Mouse (Mus musculus) limb, embryonic 11.5 days (tissue): ENCODE measurements around the gene Apol6. TPM values are rescaled to one million over a fixed set of nuclear protein-coding genes. Genes with fewer than 3 reads are reported as not detected.

Experiments used
- ATAC-seq: fragments of 200-750 bp; cut with Nextera tagmentation; 2 replicates; pipeline ENCODE4 v1.8.0; 2017; ENCODE audit warnings: low read depth; ENCODE audit not compliant: insufficient number of reproducible peaks, low FRiP score, low TSS enrichment
- DNase-seq: peaks from one replicate; pipeline ENCODE4 v3.0.0-alpha.2; 2015; ENCODE audit warnings: low spot score
- H3K27ac ChIP-seq: fragments of 300-500 bp; sonication (generic); replicated peaks from 2 replicates; pipeline ENCODE4 v1.5.1; 2014; ENCODE audit warnings: low read depth, mild to moderate bottlenecking, low read length
- H3K27me3 ChIP-seq: fragments of 300-500 bp; sonication (generic); 2 replicates; pipeline ENCODE4 v1.6.1; 2014; ENCODE audit warnings: mild to moderate bottlenecking, low read length, mixed read lengths; ENCODE audit not compliant: control insufficient read depth, insufficient read depth
- H3K36me3 ChIP-seq: fragments of 300-500 bp; sonication (generic); 2 replicates; pipeline ENCODE4 v1.6.1; 2014; ENCODE audit warnings: mild to moderate bottlenecking, low read length, moderate library complexity, mixed read lengths; ENCODE audit not compliant: control insufficient read depth, insufficient read depth
- H3K4me1 ChIP-seq: fragments of 300-500 bp; sonication (generic); 2 replicates; pipeline ENCODE4 v1.6.1; 2014; ENCODE audit warnings: low read length, mixed read lengths; ENCODE audit not compliant: control insufficient read depth, insufficient read depth
- H3K4me2 ChIP-seq: fragments of 300-500 bp; sonication (generic); 2 replicates; pipeline ENCODE4 v1.6.1; 2014; ENCODE audit warnings: low read depth, mild to moderate bottlenecking, moderate library complexity; ENCODE audit not compliant: severe bottlenecking
- H3K4me3 ChIP-seq: fragments of 300-500 bp; sonication (generic); 2 replicates; pipeline ENCODE4 v1.5.1; 2014; ENCODE audit warnings: low read depth, low read length
- H3K9ac ChIP-seq: fragments of 300-500 bp; sonication (generic); 2 replicates; pipeline ENCODE4 v1.6.1; 2014; ENCODE audit warnings: mild to moderate bottlenecking, low read length
- H3K9me3 ChIP-seq: fragments of 300-500 bp; sonication (generic); 2 replicates; pipeline ENCODE4 v1.6.1; 2016; ENCODE audit warnings: low read length; ENCODE audit not compliant: control insufficient read depth
- WGBS: fragments of 180-500 bp; shearing (Covaris S2); extraction: QIAGEN DNeasy Blood & Tissue Kit; methylation state at CpG from one replicate; pipeline ENCODE4 v1.1.7; 2014; 5-methylcytosine and 5-hydroxymethylcytosine counted together
- polyA plus RNA-seq: library from polyadenylated mRNA; unstranded; fragments of >200 nt; fragmentation: Nextera tagmentation; extraction: Ambion mirVana; gene quantifications from 2 replicates; pipeline ENCODE4 v1.2.1, GENCODE M21; 2014

The Apol6 gene
- polyA plus RNA-seq, 1 experiment from 2014 or later: not detected

DNA sequence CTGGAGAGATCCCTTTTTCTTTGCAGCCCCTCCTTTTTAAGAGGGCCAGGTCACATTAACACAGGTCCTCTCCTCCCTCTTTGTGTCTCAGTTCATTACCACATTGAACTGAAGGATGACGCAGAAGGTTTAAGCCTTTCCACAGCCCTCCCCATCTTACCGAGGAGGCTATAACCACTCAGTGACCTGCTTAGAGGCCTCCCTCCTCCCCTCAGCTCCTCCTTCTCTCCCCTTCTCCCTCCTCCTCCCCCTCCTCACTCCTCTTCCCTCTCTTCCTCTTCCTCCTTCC, 7.6 kb upstream of the Apol6 start:
- H3K9me3 ChIP-seq: no peaks in the 10 kb centered on the region
- DNase-seq (no peak), ATAC-seq (no peak)
- 0 out of 2 replicates have a peak overlapping the region, but pooled peaks have one; percentile 14 for H3K9ac ChIP-seq
- no peak overlapping the region for H3K4me3 ChIP-seq
- H3K36me3 ChIP-seq: no peaks in the 10 kb centered on the region
- H3K4me2 ChIP-seq: no peak overlapping the region
- peaks cover 21% of the 10 kb centered on the region for H3K4me1 ChIP-seq
- WGBS: 46% methylated on average over 2 of the region's 2 CpGs
- peak overlapping the region; percentile 75 for H3K27ac ChIP-seq
- no peaks in the 10 kb centered on the region for H3K27me3 ChIP-seq

DNA sequence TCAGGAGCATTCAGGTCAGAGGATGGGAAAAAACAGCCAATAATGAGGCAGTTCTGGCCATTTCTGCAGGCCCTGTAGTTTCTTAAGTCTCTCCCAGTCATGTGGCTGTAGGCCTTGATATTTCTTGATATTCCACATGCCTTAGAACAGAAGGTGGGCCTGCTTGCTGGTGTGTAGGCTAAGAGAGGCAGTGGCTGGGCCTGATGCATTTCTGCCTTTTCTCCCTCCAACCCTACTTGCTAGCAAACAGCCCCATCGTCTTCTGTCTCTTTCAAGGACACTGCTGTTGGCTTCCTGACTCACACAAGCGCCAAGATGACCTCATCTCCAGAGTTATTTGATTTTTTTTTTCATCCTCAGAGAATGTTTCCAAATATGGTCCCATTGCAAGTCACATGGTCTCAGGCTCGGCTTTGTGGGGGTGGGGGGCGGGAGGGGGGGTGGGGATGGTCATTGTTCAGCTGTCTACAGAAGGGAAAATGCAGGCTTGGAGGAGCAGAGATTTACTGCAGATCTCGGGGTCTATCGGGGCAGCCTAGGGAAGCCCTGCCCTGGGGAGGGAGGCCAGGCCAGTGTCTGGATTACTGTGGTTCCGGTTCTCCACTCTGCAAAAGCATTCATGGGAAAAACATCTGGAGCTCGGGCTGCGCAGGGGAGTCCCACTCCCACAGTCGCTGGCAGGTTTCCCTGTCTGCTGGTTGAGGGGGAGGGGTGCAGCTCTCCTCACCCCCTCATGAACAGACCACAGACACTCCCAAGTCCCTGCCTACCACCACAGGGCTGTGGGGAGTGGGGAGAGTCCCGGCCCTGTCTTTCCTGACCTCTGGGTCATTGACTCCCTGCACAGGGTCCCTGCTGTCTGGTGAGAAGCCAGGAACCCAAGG, 7.0 kb upstream of the Apol6 start:
- Histone ChIP-seq H3K4me3 (no peak overlapping the region), H3K36me3 (no peaks in the 10 kb centered on the region), H3K27ac (peak overlapping the region; percentile 75), H3K9ac (peak overlapping the region; percentile 35), H3K4me1 (peaks cover 21% of the 10 kb centered on the region), H3K4me2 (no peak overlapping the region), H3K9me3 (no peaks in the 10 kb centered on the region), H3K27me3 (no peaks in the 10 kb centered on the region)
- peak; percentile 89 for ATAC-seq
- 29% methylated on average over 11 of the region's 11 CpGs for whole genome bisulfite sequencing
- DNase-seq: peak; percentile 75

DNA sequence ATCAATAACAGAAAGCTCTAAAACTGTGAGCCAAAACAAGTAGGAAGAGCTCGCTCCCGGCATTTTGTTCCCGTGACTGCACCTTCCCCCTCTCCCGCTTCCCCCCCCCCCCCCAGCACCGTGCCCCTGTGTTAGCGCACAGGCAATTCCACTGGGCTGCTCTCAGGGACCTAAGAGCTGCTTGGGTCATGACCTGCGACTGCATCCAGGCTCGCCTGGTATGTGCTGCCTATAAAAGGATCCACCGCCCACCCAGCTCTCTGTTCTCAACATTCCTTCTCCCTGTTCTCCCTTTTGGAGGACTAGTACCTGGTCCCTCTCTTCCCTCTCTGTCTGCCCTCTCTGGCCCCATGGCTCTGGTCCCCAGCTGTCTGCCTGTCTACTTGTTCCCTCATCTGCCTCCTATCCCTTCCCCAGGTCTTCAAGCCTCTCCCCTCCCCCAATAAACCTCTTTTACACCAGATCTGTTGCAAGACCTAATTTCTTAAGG, 5.3 kb upstream of the Apol6 start:
- WGBS: 53% methylated on average over 8 of the region's 9 CpGs
- Histone ChIP-seq H3K27ac (no peak overlapping the region), H3K27me3 (no peaks in the 10 kb centered on the region), H3K36me3 (no peaks in the 10 kb centered on the region), H3K9ac (no peak overlapping the region), H3K4me3 (no peak overlapping the region), H3K9me3 (no peaks in the 10 kb centered on the region), H3K4me1 (peaks cover 25% of the 10 kb centered on the region), H3K4me2 (no peak overlapping the region)
- ATAC-seq (no peak), DNase-seq (no peak)

DNA sequence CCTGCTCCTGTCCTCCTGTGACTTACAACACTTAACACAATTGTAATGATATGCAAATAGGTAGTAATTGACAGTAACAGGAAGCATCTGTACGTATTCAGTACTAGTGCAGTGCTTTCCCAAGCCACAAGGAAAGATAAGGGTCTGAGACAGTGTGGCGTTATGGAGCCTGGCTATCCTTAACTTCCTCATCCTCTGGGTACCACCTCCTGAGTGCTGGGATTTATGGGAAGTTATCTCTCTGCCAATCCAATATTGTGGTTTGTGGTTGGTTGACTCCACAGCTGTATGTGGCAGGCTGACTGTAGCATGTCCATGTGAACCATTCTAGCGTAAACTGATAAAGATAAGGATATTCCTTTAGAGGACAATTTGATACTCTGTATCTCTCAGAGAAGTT, 3.7 kb upstream of the Apol6 start:
- H3K36me3 ChIP-seq: no peaks in the 10 kb centered on the region
- DNase-seq: no peak

GRCm38 (mm10) chr15:77045609-77046008, 1.1 kb downstream of the Apol6 start:
- H3K9ac ChIP-seq: no peak overlapping the region
- 28% methylated on average over 10 of the region's 10 CpGs for WGBS
- ATAC-seq (no peak), DNase-seq (no peak)
- H3K4me1 ChIP-seq: peaks cover 5% of the 10 kb centered on the region; the same call in 1 of the 2 replicates
- H3K27me3 ChIP-seq: no peaks in the 10 kb centered on the region
- H3K36me3 ChIP-seq: no peaks in the 10 kb centered on the region
- no peak overlapping the region for H3K27ac ChIP-seq
- no peaks in the 10 kb centered on the region for H3K9me3 ChIP-seq
- no peak overlapping the region for H3K4me3 ChIP-seq
- no peak overlapping the region for H3K4me2 ChIP-seq

More for the DNA sequence above, 3.7 kb upstream of the Apol6 start:
- Histone ChIP-seq H3K27ac (no peak overlapping the region), H3K4me3 (no peak overlapping the region), H3K27me3 (no peaks in the 10 kb centered on the region), H3K9ac (no peak overlapping the region), H3K9me3 (no peaks in the 10 kb centered on the region), H3K4me1 (peaks cover 25% of the 10 kb centered on the region), H3K4me2 (no peak overlapping the region)
- whole genome bisulfite sequencing: 85% methylated on average over 3 of the region's 3 CpGs
- no peak for ATAC-seq

DNA sequence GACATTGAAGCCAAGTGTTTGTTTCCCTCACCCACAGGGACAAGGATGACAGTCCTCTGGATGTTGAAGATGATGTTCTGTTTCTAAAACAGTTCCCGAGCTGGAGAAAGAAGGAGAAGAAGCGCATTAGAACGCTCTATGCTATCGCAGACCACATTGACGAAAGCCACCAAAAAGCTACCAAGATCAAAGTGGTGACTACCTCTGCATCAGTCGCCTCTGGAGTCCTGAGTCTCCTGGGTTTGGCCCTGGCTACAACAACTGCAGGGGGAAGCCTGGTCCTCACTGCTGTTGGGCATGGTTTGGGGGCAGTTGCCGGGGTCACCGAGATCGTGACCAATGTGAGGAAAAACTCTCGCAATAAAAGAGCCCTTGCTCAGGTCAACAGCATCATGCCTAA, 6.0 kb downstream of the Apol6 start, which contains the start of gene Mb:
TSS of gene Mb (minus strand) at position 101 of the 400 bp plus-strand sequence.
- Histone ChIP-seq H3K27me3 (no peaks in the 10 kb centered on the region), H3K36me3 (no peaks in the 10 kb centered on the region), H3K4me3 (no peak within 1 kb of the TSS), H3K9ac (no peak within 1 kb of the TSS), H3K27ac (no peak within 1 kb of the TSS), H3K9me3 (no peaks in the 10 kb centered on the region), H3K4me1 (no peaks in the 10 kb centered on the region; the same call in 1 of the 2 replicates), H3K4me2 (no peak within 1 kb of the TSS)
- WGBS: 93% methylated on average over 10 of the region's 10 CpGs
- ATAC-seq (no peak), DNase-seq (no peak)

DNA sequence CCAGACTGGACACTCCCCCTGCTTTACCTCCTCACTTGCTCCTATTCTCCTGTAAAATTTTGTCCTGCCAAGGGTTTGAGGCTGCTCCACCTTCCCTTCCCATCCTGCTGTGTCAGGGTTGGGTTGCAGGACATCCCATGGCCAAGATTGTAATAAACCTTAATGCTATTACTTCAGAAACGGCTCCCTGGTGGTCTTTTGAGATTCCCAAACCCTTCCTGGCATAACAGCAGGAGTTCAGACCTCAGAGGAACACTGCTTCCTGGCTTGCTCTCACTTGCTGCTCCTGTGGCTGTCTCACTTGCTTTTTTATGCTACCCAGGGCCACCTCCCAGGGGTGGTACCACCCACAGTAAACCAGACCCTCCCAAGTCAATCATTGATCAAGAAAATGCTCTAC, 7.6 kb downstream of the Apol6 start:
- ATAC-seq: no peak
- Histone ChIP-seq H3K27ac (no peak overlapping the region), H3K27me3 (no peaks in the 10 kb centered on the region), H3K9ac (no peak overlapping the region), H3K9me3 (no peaks in the 10 kb centered on the region), H3K4me2 (no peak overlapping the region), H3K36me3 (no peaks in the 10 kb centered on the region), H3K4me1 (peaks cover 5% of the 10 kb centered on the region; the same call in 1 of the 2 replicates), H3K4me3 (no peak overlapping the region)
- 40% methylated on average over 1 of the region's 1 CpGs for WGBS
- DNase-seq: no peak

GRCm38 (mm10) chr15:77053021-77053420, 8.5 kb downstream of the Apol6 start:
- no peak overlapping the region for H3K4me2 ChIP-seq
- no peak overlapping the region for H3K4me3 ChIP-seq
- ATAC-seq (no peak), DNase-seq (no peak)
- H3K27ac ChIP-seq: no peak overlapping the region
- H3K27me3 ChIP-seq: no peaks in the 10 kb centered on the region
- peaks cover 5% of the 10 kb centered on the region; the same call in 1 of the 2 replicates for H3K4me1 ChIP-seq
- 81% methylated on average over 1 of the region's 1 CpGs for WGBS
- no peak overlapping the region for H3K9ac ChIP-seq
- H3K36me3 ChIP-seq: no peaks in the 10 kb centered on the region
- no peaks in the 10 kb centered on the region for H3K9me3 ChIP-seq
